Mouse (Mus musculus) fat pad, adult 2 months (tissue): Measurements from ENCODE around the gene Myd88.

Experiments
- DNase-seq: peaks from one replicate; pipeline ENCODE4 v3.0.0-alpha.2; 2011; ENCODE audit warnings: low read depth, low spot score; ENCODE audit errors: extremely low read depth

Gene Myd88

GRCm38 (mm10) chr9:119342728-119343127, 1.5 kb upstream of the Myd88 start:
- DNase-seq: no peak

GRCm38 (mm10) chr9:119340212-119340580, 1.0 kb downstream of the Myd88 start:
- no peak for DNase-seq

GRCm38 (mm10) chr9:119339558-119340211, 1.5 kb downstream of the Myd88 start, which contains the start of gene Acaa1a:
Acaa1a (plus strand) TSS chr9:119339676.
- no peak for DNase-seq

- DNase-seq: no peak
Measured at GRCm38 (mm10) chr9:119339106-119339505, 2.1 kb downstream of the Myd88 start.

- DNase-seq: no peak
Measured at GRCm38 (mm10) chr9:119338350-119338749, 2.9 kb downstream of the Myd88 start.

- no peak for DNase-seq
Measured at GRCm38 (mm10) chr9:119337842-119338241, 3.4 kb downstream of the Myd88 start.

GRCm38 (mm10) chr9:119335571-119335970, 5.6 kb downstream of the Myd88 start:
- no peak for DNase-seq

- no peak for DNase-seq
Measured at GRCm38 (mm10) chr9:119334834-119335233, 6.4 kb downstream of the Myd88 start.

- DNase-seq: no peak
Measured at GRCm38 (mm10) chr9:119334324-119334723, 6.9 kb downstream of the Myd88 start.

- DNase-seq: peak; percentile 99
Measured at GRCm38 (mm10) chr9:119330186-119330963, 10.8 kb downstream of the Myd88 start.

- DNase-seq: peak; percentile 79
Measured at GRCm38 (mm10) chr9:119328488-119328887, 12.7 kb downstream of the Myd88 start.

- DNase-seq: no peak
Measured at GRCm38 (mm10) chr9:119324130-119324529, 17.1 kb downstream of the Myd88 start.

- no peak for DNase-seq
Measured at GRCm38 (mm10) chr9:119323260-119323645, 18.0 kb downstream of the Myd88 start.

- peak; percentile 98 for DNase-seq
Measured at GRCm38 (mm10) chr9:119322289-119323259, 18.6 kb downstream of the Myd88 start, which contains the start of gene Oxsr1. Oxsr1 (minus strand) TSS chr9:119322427.

- DNase-seq: no peak
Measured at GRCm38 (mm10) chr9:119321392-119322229, 19.6 kb downstream of the Myd88 start.

- no peak for DNase-seq
Measured at GRCm38 (mm10) chr9:119320946-119321345, 20.3 kb downstream of the Myd88 start.

GRCm38 (mm10) chr9:119320446-119320845, 20.8 kb downstream of the Myd88 start:
- DNase-seq: no peak

GRCm38 (mm10) chr9:119318891-119319290, 22.3 kb downstream of the Myd88 start:
- DNase-seq: no peak

GRCm38 (mm10) chr9:119313096-119313495, 28.1 kb downstream of the Myd88 start:
- DNase-seq: no peak

GRCm38 (mm10) chr9:119309067-119309466, 32.1 kb downstream of the Myd88 start:
- no peak for DNase-seq
